Mouse (Mus musculus) erythroblast, embryonic 14.5 days (primary cell): ENCODE results near the gene Fam3b. TPM values are rescaled to one million over a fixed set of nuclear protein-coding genes. Genes with fewer than 3 reads are reported as not detected.

Experiments used
- H3K27me3 ChIP-seq: 2 replicates; pipeline ENCODE4 v1.6.1; 2012; ENCODE audit warnings: inconsistent platforms; ENCODE audit not compliant: control insufficient read depth
- H3K36me3 ChIP-seq: 2 replicates; pipeline ENCODE4 v1.6.1; 2012; ENCODE audit warnings: mild to moderate bottlenecking, inconsistent platforms; ENCODE audit not compliant: control insufficient read depth
- H3K4me1 ChIP-seq: 2 replicates; pipeline ENCODE4 v1.6.1; 2012; ENCODE audit warnings: inconsistent platforms; ENCODE audit not compliant: control insufficient read depth
- H3K4me3 ChIP-seq: replicated peaks from 2 replicates; pipeline ENCODE3; 2012; ENCODE audit warnings: moderate library complexity, mild to moderate bottlenecking, inconsistent platforms
- H3K9me3 ChIP-seq: 2 replicates; pipeline ENCODE4 v1.6.1; 2012; ENCODE audit warnings: low read length, inconsistent platforms, mixed read lengths; ENCODE audit not compliant: control insufficient read depth
- GATA1 ChIP-seq: IDR thresholded peaks from 2 replicates; pipeline ENCODE4 v1.6.1; 2012; ENCODE audit warnings: low read length, inconsistent platforms, mixed read lengths
- TAL1 ChIP-seq: IDR thresholded peaks from 3 replicates; pipeline ENCODE4 v1.6.1; 2012; ENCODE audit warnings: low read length, inconsistent platforms, mixed read lengths
- polyA plus RNA-seq: library from polyadenylated mRNA; stranded (reverse); fragments of >175 nt; gene quantifications from 2 replicates; pipeline ENCODE4 v1.2.3, GENCODE M21; 2012

Fam3b gene
- polyA plus RNA-seq, 1 experiment, result 0.08 TPM

DNA sequence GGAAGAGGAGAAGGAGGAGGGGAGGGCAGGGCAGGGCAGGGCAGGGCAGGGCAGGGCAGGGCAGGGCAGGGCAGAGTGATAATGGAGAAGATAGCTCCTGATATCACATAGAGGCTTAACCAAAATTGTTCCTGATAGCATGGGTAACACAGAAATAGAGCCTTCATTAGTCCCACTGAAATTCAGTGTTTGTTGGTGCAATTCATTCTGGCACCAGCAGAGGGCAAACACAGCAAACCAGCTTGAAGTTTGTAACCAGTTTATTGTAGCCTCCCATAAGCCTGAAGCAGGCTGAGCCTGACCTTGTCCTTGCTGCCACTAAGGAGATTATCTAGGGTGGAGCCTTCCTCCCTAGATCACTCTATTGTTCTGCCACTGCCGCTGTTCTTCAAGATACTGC is 8.4 kb upstream of the Fam3b start:
- Histone ChIP-seq H3K36me3 (no peaks in the 10 kb centered on the region), H3K4me3 (no peak overlapping the region), H3K27me3 (no peaks in the 10 kb centered on the region)

DNA sequence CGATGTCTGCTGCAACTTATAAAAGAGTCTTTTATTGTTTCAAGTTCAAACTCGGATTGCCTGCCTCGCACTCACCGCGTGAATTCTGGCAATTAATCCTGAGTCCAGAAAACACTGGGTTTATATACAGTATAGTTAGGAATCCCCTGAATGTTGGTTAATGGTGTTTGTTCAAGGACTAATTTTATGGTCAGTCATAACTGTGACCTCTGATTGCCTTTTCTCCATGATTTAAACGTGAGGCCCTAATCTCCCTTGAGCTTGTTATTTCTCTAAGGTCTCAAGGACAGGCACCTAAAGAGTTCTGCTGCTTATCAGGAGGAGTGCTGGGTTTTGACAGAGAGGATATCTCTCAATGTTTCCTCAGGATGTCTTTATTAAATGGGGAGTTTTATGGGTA is 7.4 kb upstream of the Fam3b start:
- TF ChIP-seq TAL1, result no peak
- TF ChIP-seq GATA1, result no peak
- no peak overlapping the region for H3K4me3 ChIP-seq
- no peaks in the 10 kb centered on the region for H3K9me3 ChIP-seq
- H3K27me3 ChIP-seq, result no peaks in the 10 kb centered on the region
- no peaks in the 10 kb centered on the region for H3K4me1 ChIP-seq
- H3K36me3 ChIP-seq, result no peaks in the 10 kb centered on the region

More for the DNA sequence above, 8.4 kb upstream of the Fam3b start:
- TF ChIP-seq GATA1, result no peak
- TF ChIP-seq TAL1, result no peak
- Histone ChIP-seq H3K9me3 (no peaks in the 10 kb centered on the region), H3K4me1 (no peaks in the 10 kb centered on the region)

DNA sequence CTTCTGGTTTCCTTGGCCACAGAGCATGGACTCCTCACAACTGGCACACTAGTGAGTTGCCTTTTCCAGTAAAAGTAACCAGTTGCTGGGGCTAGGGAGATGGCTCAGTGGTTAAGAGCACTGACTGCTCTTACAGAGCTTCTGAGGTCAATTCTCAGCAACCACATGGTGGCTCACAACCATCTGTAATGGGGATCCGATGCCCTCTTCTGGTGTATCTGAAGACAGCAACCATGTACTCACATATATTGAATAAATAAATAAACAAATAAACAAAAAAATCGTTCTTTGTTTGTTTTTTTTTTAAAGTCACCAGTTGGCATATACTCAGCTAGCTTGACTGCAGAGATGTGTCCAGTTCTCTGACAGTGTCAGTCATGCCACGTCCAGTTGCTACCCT is 1.7 kb upstream of the Fam3b start:
- Histone ChIP-seq H3K9me3 (no peaks in the 10 kb centered on the region), H3K36me3 (no peaks in the 10 kb centered on the region), H3K4me3 (no peak overlapping the region), H3K4me1 (no peaks in the 10 kb centered on the region), H3K27me3 (no peaks in the 10 kb centered on the region)
- TF ChIP-seq GATA1 (no peak), TAL1 (no peak)

DNA sequence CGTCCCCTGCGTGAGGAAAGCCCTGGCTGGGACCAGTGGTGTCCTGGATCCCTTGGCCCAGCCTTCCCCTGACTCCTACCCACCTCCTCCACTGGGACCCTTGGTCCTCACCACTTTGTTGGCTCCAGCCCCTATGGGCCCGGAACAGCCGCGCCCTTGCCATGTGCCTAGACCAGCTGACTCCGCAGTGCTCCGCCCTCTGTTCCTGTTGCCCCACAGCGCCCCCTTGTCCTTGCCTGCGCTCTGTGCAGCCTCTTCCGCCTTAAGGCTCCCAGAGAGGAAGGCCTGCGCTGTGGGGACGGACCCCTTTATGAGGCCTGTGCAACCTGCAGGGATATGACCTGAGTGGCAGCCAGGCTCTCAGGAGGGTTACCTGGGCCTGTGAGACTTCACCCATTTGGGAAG is 2.3 kb downstream of the Fam3b start:
- H3K36me3 ChIP-seq, result no peaks in the 10 kb centered on the region
- no peaks in the 10 kb centered on the region for H3K9me3 ChIP-seq
- TF ChIP-seq GATA1, result no peak
- TF ChIP-seq TAL1, result no peak
- no peaks in the 10 kb centered on the region for H3K4me1 ChIP-seq
- no peak overlapping the region for H3K4me3 ChIP-seq
- no peaks in the 10 kb centered on the region for H3K27me3 ChIP-seq

DNA sequence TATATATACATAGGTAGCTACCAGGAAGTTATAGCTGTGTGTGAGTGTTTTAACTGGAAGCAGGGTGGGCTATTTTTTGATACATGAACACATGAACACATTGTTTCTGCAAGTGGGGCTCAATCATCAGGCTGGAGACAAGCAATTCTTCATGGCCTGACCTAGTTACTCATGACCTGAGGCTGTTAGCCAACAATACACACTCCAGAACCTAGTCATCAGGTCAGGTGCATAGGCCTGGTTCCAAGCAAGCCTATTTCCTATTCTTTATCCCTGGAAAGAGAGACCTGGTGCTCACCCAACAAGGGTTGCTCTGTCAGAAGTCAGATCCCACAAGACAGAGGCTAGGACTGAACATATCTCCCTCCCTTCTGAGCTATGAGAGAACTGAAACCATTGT is 3.1 kb downstream of the Fam3b start:
- Histone ChIP-seq H3K4me1 (no peaks in the 10 kb centered on the region), H3K4me3 (no peak overlapping the region), H3K27me3 (no peaks in the 10 kb centered on the region), H3K36me3 (no peaks in the 10 kb centered on the region), H3K9me3 (no peaks in the 10 kb centered on the region)
- TF ChIP-seq TAL1, result no peak
- TF ChIP-seq GATA1, result no peak

DNA sequence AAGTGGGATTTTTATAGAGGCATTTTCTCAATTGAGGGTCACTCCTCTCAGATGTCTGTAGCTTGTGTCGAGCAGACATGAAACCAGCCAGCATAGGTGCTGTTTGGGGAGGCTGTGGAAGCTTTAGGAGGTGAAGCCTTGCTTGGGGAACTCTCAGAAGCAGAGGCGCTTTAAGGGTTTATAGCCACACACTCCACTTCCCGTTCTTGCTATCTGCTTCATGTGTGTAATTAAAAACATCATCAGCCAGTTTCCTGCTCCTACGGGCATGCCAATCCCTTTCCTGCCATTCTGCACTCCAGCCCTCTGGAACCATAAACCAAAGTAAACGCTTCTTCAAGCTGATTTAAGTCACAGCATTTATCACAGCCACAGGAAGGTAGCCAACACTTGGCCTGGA is 3.8 kb downstream of the Fam3b start:
- Histone ChIP-seq H3K27me3 (no peaks in the 10 kb centered on the region), H3K4me1 (no peaks in the 10 kb centered on the region), H3K9me3 (no peaks in the 10 kb centered on the region), H3K36me3 (no peaks in the 10 kb centered on the region), H3K4me3 (no peak overlapping the region)
- TF ChIP-seq TAL1 (no peak), GATA1 (no peak)

DNA sequence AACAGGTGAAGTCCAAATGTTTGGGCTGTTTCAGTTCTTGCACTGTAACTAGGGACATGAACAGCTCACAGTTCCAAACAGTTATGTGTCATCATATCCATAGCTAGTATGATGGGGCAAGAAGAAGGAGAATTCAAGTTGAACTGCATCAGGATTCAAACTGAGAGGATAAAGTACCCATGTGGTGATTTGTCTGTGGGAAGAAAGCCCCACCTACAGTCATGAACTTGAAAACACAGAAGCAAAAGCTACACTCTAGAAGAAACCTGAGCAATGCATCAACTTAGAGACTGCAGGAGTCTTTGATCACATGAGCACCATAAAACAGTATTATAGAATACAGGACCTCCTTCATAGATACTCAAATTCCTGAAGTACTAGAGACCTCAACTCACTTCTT is 6.8 kb downstream of the Fam3b start:
- Histone ChIP-seq H3K4me3 (no peak overlapping the region), H3K36me3 (no peaks in the 10 kb centered on the region), H3K9me3 (no peaks in the 10 kb centered on the region), H3K27me3 (no peaks in the 10 kb centered on the region), H3K4me1 (no peaks in the 10 kb centered on the region)
- no peak for TF ChIP-seq GATA1
- TF ChIP-seq TAL1, result no peak

DNA sequence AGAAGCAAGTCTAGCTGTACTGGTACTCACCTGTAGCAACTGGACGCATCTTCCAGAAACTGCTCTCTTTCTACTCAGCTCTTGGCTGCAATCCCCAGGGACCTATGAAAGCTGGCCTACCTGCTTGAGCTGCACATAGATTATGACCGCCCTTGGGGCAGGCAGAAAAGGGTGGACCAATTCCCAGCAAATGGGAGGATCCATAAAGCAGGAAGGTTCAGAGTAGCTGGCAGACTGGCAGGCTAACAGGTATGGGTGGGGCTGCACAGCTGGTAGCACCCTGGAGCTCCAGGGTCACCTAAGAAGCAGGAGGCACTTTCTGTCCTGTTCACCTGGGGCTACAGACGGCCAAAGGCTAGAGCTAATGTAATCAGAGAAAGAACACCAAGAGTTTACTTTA is 9.8 kb downstream of the Fam3b start:
- Histone ChIP-seq H3K4me3 (no peak overlapping the region), H3K27me3 (no peaks in the 10 kb centered on the region), H3K4me1 (no peaks in the 10 kb centered on the region), H3K36me3 (no peaks in the 10 kb centered on the region), H3K9me3 (no peaks in the 10 kb centered on the region)
- TF ChIP-seq GATA1 (no peak), TAL1 (no peak)

DNA sequence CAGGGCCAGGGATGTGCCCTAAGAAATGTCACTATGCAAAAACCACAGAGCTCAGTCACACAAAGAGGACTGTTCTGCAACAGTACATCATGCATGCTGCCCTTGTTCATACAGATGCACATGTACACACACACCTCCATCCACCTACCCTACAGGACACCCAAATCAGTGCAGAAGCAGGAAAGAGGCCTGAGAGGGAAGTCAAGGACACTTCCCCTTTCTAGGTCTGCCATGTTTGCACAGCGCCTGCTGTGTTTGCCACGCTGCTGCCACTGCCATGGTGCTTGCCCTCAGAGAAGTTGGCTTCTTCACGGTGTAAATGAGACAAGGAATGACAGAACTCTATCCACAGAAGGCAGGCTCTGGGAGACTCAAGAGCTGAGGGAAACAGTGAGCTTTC is 10.8 kb downstream of the Fam3b start:
- Histone ChIP-seq H3K4me1 (no peaks in the 10 kb centered on the region), H3K36me3 (no peaks in the 10 kb centered on the region), H3K4me3 (no peak overlapping the region), H3K9me3 (no peaks in the 10 kb centered on the region), H3K27me3 (no peaks in the 10 kb centered on the region)
- TF ChIP-seq GATA1 (no peak), TAL1 (no peak)

DNA sequence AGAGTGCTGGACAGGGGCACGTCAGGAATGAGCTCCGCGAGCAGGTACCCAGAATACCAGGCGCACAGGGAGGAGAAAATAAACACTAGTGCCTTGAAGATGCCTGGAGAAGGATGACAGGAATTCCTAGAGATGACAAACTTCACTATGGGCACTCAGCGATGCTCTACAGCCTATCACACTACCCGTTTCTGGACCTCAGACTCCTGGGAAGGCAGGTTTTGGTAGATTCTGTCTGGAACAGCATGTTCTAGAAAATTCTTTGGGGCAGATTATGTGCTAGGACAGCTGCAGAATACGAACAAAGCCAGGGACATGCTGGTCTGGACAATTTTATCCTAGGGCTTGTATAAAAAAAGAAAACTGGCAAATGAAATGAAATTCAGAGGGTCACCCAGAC is 13.7 kb downstream of the Fam3b start:
- no peaks in the 10 kb centered on the region for H3K4me1 ChIP-seq
- H3K36me3 ChIP-seq, result no peaks in the 10 kb centered on the region
- no peaks in the 10 kb centered on the region for H3K27me3 ChIP-seq
- H3K9me3 ChIP-seq, result no peaks in the 10 kb centered on the region
- TF ChIP-seq GATA1 (no peak), TAL1 (no peak)
- H3K4me3 ChIP-seq, result no peak overlapping the region
